Mouse (Mus musculus): ENCODE results near the gene Arl8a.

DNA sequence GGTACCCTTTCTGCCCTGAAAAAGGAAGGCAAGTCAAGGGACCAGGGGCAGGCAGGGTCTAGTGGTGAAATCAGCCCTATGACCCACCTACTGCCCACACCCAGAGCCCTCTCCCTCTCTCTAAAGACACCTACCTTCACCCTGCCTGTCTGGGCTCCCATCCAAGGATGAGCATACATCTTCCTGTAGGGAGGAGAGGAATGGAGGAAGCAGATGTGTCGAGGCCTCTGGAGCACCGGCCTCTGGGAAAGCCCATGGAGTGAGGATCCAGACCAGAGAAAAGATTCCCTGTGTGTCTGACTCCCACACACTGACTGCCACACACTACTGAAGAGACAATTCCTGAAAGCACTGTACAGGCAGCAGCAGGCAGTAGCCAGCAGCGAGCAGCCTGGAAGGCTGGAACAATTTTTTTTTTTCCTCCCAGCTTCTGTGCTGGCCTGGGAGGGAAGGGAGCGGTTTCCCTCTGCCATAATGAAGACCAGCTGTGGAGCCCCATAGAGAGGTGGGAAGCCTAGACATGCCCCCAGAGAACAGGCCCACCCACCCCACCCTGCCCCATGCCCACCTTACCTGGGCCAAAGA lies 20.1 kb upstream of the Arl8a start:
- TF ChIP-seq POLR2A (IDR thresholded peaks at IDR 0.05; ENCODE audit: borderline replicate concordance, extremely low read depth, low read depth, low read length) (no peak), CTCF (IDR thresholded peaks at IDR 0.05; ENCODE audit: insufficient read depth, low read length) (no peak)

Data from lung, adult 2 months (tissue).